Mouse (Mus musculus): ENCODE data around the gene Tspo2. TPM values are rescaled to one million over a fixed set of nuclear protein-coding genes. Genes with fewer than 3 reads are reported as not detected.
A peak's percentile ranks its signal among the peaks of the same experiment; 100 is the strongest.

Tspo2 gene
- total RNA-seq, 2 experiments from 2014 or later = 0.20 TPM; not detected in 1

DNA sequence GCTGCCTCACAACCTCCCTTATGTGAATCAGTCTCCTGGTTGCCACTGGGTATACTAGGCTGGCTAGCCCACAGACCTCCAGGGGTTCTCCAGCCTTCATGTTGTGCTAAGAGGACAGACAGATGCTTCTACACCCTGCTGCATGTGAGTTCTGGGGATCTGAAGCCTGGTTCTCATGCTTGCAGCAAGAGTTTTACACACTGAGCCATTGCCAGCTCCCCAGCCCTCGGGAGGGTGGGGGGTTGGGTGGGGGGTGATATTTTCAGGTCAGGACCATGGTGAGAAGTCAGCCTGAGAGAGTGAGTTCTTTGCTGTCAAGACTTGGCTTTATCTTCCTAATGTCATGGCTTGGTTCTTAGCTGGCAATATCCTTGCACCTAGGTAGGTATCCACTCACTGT is 32.5 kb downstream of the Tspo2 start:
- no peak for DNase-seq (ENCODE audit: low spot score in 2 of 2)

DNA sequence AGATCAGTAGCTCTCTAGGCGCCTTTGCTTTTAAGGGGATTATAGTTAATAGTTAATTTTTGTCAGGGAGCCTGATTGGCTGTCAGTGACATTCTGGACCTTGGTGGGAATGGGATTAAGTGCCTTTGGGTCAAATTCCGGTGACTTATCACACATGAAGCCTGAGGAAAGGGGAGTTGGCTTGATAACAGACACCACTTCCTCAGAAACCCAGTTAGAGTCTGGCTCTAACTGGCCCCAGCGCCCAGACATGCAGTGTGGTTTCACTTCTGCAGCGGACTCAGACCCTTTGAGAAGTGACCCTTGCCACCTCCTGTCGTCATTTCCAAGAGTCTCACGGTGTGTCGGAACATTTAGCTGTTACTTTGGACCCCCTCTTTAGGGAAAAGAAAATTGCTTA is 33.1 kb downstream of the Tspo2 start:
- DNase-seq (ENCODE audit: low spot score in 2 of 2) = no peak

DNA sequence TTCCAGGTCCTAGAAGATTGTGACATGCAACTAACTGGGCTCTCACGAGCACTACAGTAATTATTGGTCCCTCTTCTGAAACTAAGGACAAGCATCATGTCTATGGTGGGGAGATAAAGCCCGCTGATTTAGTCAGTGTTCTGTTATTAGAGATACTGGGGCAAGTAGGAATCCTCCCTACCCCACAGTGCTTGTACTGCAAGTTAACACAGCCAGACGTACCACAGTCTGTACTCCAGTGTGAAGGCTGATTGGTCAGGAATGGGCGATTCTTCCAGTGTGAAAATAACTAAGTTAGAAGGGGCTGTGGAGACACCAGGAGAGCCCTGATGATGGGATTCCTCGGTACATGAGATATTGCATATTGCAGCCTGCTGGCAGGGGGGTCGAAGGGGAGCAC is 33.8 kb downstream of the Tspo2 start:
- no peak for DNase-seq (ENCODE audit: low spot score in 2 of 2)

DNA sequence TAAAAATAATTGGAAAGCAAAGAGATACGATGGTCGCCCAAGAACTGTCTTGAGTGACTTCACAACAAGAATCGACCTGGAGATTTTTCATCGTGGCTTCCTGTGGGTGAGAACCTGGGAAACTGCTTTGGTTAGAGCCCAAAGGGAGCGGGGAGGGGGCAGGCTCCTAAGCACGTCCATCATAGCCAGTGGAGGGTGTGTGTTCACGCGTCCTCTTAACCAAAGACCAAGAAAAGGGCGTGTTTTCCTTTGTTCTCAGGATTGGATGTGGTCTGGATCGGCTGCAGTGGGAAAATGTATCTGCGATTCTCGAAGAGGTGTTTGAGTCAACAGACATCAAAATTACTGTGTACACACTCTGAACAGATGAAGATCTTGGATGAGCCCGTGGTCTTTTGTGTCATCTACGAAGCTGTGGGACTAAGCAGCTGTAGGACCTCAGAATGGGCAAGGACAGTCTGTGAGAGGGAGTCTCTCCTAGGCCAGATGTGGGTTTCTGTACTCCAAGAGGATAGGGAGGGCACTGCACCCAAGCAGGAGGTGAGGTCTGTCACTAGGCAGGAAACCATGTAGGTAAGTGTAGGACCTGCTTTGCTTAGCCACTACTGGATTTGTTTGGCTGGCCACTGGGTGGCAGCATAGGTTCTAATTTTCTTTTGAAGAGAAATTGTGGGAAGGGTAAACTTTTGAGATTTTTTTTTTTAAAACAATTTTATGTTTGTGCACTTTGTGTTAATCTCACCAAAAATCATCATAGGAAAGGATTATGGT is 34.7 kb downstream of the Tspo2 start:
- DNase-seq (ENCODE audit: low spot score in 2 of 2) = peak in 1 of 2 experiments; percentile 50

DNA sequence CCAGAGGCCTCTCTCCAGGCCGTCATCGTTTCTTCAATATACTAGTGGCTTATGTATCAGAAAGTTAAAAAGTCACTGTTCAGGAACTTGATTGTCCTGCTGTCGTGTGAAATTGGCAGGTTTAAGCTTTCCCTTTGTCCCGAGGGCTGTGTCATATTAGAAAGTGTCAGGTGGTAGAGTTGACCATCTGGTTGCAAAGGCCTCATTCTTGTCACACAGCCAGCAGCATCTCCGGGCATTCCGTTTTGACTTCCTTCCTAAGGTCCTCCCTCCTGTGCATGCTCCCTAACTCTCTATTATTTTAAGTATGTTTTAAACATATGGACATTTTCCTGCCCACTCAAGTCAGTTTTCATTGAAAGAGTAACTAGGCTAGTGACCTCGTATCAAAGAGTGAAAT is 35.3 kb downstream of the Tspo2 start:
- DNase-seq (ENCODE audit: low spot score in 2 of 2) = no peak

DNA sequence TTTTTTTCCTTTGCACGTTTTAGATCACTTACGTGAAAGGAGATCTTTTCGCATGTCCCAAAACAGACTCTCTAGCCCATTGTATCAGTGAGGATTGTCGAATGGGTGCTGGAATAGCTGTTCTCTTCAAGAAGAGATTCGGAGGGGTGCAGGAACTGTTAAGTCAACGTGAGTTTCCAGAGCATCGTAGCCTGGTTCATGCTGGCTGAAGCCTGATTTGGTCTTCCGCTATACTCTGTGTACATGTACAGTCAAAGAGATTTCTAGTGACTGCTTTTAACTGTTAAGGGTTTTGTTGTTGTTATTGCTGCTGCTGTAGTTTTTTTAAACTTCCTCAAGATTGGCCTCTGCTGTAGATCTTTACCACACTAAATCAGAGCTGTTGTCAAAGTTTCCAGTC is 40.1 kb downstream of the Tspo2 start:
- no peak for DNase-seq (ENCODE audit: low spot score in 2 of 2)

DNA sequence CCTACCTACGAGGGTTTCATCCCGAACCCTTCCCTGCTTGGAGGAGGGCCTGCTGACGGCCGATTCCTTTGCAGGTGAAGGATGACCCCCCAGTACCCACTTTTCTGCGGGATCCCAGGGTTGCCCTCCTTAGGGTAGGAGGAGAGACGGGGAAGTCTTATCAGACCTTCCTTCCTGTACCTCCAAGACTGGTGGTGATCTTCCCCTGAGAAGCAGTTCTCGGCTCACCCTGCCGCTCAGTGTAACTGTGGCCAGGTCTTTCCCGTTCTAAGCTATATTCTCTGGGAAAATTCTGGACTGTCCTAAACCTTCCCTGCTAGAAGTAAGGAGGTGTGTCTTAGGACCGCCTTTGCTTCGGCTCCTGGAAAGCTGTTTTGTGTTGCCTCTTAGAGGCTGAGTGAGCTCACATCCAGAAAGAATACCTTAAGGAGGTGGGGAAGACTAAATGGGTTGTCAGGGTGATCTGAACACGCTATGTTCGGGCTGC is 41.0 kb downstream of the Tspo2 start:
- DNase-seq (ENCODE audit: low spot score in 2 of 2) = no peak

DNA sequence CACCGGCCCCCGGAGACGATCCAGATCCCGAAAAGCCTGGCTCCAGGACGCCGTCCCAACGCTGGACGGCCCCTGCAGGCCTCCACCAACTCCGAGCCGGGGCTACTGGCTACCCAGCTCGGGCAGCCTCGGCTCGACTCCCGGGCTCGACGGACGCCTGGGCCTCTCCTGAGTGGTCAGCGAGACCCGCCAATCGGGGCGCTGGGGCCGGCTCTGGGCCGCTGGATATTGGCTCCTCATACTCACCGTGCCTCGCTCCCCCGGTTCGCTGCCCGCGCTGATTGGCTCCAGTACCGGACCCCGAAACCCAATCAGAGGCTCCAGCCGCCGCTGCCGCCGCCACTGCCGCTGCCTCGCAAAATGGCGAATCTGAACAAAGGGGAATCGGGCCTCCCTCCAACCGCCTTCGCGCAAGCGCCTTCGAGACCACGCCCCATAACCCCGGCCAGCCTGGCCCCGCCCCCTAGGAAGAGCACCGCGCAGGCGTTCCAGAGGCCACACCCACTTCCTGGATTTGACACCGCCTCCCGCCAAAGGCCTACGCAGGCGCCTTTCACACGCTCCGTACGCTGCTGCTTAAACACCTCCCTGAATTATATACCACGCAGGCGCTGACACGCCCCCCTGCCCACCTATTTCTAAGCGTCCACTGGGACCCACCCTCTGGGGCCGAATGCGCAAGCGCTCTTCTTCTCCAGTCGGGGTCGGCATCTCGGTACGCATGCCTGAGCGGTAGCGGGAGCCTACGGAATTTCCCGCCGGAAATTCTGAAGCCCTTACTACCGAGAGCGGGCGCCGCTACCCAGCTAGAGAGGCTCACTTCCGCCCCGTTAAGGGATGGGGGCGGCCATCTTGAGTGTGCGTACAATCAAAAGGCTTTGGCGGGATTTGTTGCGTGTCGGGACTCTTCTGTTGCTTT is 41.7 kb downstream of the Tspo2 start, which contains the start of the genes Nfya and Oard1:
Nfya (minus strand) TSS at position 527 of the 919 bp plus-strand sequence.
Oard1 (plus strand) TSS at position 635 of the 919 bp plus-strand sequence.
- peak; percentile 100 for DNase-seq (ENCODE audit: low spot score in 2 of 2)

DNA sequence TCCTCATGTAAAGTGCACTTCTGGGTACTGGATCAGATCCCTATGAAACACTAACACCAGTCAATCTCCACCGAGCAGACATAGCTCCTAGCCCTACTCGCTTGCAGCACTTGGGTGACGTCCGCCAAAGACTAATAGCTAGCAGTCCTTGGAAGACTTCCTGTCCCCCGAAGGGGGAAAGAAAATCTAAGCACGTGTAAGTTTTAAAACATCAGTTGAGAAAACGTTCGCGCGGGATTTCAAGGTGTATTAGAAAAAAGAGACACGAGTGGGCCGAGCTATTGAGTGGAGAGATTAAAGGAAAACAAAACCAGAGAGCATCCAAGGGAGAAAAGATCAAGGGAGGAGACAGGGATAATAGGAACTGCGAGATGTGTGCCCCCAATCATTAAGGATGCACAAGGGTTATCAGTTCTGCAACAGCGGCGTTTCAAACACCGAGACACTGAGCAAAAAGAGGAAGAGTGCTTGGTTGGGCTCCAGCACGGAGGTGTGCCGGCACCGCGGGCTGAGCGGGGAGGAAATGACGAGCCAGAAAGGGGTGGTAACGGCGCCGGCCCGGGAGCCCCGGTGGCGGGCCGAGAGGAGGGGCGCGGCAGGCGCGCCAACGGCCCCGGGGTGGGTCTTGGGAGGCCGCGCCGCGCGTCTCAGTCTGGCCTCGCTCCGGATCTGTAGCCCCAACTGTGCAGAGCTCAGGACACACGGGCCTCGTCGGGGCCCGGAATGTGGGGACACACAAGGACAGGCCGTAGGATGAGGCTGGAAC is 42.6 kb downstream of the Tspo2 start:
- DNase-seq (ENCODE audit: low spot score in 2 of 2) = peak; percentile 64 to 79

DNA sequence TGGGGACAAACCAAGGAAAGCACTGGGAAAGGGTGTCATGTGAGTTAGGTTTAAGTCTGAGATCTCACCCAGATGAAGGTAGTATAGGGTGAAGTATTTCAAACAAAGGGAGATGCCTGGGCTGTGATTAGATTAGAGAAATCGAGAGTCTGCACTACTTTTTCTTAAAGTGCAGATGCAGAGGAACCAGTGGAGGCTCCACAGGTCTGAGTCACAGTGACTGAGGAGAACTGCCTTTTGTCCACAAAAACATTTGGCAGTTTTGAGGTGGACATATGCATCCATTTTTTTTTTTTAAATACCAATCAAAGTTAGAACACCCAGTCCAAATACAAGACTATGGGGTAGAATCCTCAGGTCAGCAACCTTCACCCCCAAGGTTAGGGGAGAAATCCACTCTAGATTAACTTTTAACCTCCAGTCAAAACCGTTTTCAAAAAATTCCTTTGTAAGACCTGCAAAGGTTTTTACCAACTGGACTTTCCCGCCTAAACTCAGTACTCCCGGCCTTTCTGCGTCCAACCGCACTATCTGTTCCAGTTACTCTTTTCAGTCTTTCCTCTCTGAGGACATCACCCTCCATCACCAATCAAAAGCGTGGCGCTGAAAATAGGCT is 43.3 kb downstream of the Tspo2 start:
- no peak for DNase-seq (ENCODE audit: low spot score in 2 of 2)

DNA sequence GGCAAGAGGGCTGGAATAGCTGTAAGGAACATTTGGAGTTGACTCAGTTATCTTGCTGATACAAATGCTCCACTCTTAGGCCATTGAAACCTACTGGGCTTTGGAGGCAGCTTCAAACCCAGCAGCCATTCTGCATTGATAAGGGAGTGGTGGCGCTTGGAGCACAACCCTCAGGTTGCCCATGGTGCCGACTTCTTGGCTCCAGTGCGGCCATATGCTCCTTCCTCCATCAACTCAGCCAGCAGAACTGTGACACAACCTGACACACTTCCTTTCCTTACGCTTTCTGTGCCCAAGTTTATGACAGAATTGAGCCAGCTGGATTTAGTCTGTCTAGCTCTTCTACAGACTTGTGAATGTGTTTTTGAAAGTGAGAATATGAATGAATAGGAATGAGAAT is 44.2 kb downstream of the Tspo2 start:
- DNase-seq (ENCODE audit: low spot score in 2 of 2) = no peak

DNA sequence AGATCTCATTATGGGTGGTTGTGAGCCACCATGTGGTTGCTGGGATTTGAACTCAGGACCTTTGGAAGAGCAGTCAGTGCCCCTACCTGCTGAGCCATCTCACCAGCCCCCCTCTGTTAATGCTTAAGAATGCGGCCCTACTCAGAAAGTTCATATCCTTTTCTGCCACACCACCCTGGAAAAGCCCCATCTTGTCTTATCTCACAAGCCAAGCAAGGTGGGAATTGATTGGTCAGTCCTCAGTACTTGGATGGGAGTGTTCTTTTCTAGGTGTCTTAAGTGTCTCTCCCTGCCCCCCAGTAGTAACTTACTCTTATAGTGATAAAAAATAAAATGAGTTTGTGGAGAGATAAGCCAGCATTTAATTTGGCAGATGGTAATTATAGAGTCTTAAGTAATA is 46.6 kb downstream of the Tspo2 start:
- no peak for DNase-seq (ENCODE audit: low spot score in 2 of 2)

DNA sequence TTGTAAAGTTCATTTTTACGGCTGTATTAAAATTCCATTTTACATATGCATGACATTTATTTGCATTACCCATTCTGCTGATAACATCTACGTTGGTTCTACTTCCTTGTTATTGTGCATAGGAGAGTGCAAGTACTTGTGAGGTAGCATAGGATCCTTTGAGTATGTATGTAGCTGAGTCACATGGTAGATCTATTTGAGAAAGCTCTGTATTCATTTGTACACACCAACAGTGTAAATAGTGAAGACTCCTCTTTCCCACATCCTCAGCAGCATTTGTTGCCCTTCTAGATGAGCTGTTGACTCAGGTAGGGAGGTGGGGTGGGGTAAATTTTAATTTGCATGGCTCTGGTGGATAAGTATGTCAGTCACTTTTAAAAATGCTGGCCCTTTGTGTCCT is 47.5 kb downstream of the Tspo2 start:
- no peak for DNase-seq (ENCODE audit: low spot score in 2 of 2)

DNA sequence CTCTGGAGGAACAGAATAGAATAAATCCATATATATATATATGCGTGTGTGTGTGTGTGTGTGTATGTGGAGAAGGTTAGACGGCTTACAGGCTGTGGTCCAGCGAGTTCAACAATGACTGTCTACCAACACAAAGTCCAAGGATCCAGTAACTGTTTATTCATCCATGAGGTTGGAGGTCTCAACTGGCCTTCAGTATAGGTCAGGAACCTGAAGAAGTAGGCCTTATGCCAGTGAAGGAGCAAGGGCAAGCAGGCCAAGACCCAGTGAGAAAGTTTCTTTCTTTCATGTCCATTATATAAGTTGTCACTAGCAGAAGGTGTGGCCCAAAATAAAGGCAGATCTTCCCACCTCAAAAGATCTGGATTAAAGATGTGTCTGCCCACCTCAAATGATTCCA is 48.6 kb downstream of the Tspo2 start:
- no peak for DNase-seq (ENCODE audit: low spot score in 2 of 2)

DNA sequence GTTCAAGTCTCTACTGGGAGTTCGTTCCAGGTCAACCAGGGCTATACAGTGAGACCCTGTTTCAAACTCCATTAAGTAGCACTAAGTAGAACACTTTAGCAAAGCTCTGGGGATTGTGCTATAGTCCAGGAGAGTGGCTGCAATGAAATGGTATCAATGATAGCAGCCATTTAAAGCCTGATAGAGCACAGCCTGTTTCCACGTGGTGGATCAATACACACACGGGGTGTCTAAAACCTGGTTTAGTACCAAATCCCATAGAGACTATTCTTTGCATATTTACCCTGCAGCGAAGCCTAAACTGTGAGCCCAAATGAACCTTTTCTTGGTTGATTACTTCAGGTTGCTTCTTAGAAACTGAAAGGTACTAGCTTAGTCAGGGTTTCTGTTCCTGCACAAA is 49.6 kb downstream of the Tspo2 start:
- no peak for DNase-seq (ENCODE audit: low spot score in 2 of 2)

Other genes starting within 250 kb of the Tspo2 start
- under 1 TPM in 1 of 2 experiments, not detected in 1; 0.08 TPM for gene Trem1, start 218.8 kb downstream of the Tspo2 start, total RNA-seq (2021)
- under 1 TPM in 1 of 2 experiments, not detected in 1; 0.36 TPM for gene Trem3, start 203.7 kb downstream of the Tspo2 start, total RNA-seq (2021)
- 1 to 10 TPM in 1 of 2 experiments, under 1 TPM in 1; 0.20 to 1.6 TPM for gene Treml4, start 187.2 kb downstream of the Tspo2 start, total RNA-seq (2021)
- under 1 TPM; 0.15 to 0.29 TPM for gene Treml2, start 152.0 kb downstream of the Tspo2 start, total RNA-seq (2021)
- under 1 TPM; 0.13 to 0.27 TPM for gene B430306N03Rik, start 135.4 kb downstream of the Tspo2 start, total RNA-seq (2021)
- gene Trem2, start 105.1 kb downstream of the Tspo2 start, total RNA-seq (2021) = 1 to 10 TPM; 3.7 to 4.1 TPM
- gene Treml1, start 91.6 kb downstream of the Tspo2 start, total RNA-seq (2021) = under 1 TPM in 1 of 2 experiments, not detected in 1; 0.52 TPM
- gene Nfya, start 41.6 kb downstream of the Tspo2 start, total RNA-seq (2021) = 10 to 100 TPM; 26.9 to 29.3 TPM
- gene Oard1, start 41.5 kb downstream of the Tspo2 start, total RNA-seq (2021) = 10 to 100 TPM; 11.7 to 13.4 TPM
- gene Apobec2, start 18.6 kb downstream of the Tspo2 start, total RNA-seq (2021) = 100 to 1,000 TPM; 585 to 600 TPM
- not detected for gene Unc5cl, start 3.4 kb upstream of the Tspo2 start, total RNA-seq (2021)